Mouse (Mus musculus) layer of hippocampus, adult 9-10 months (tissue): ENCODE results near the gene Angptl2.
"Not testable (repeated sequence)": the region's sequence is repeated elsewhere in the genome, so short reads cannot be mapped to it uniquely, and the experiment has no call there.

ENCODE experiments used
- DNase-seq: peaks from one replicate; pipeline ENCODE4 v3.0.0; 2022; ENCODE audit warnings: low spot score

Angptl2 gene

DNA sequence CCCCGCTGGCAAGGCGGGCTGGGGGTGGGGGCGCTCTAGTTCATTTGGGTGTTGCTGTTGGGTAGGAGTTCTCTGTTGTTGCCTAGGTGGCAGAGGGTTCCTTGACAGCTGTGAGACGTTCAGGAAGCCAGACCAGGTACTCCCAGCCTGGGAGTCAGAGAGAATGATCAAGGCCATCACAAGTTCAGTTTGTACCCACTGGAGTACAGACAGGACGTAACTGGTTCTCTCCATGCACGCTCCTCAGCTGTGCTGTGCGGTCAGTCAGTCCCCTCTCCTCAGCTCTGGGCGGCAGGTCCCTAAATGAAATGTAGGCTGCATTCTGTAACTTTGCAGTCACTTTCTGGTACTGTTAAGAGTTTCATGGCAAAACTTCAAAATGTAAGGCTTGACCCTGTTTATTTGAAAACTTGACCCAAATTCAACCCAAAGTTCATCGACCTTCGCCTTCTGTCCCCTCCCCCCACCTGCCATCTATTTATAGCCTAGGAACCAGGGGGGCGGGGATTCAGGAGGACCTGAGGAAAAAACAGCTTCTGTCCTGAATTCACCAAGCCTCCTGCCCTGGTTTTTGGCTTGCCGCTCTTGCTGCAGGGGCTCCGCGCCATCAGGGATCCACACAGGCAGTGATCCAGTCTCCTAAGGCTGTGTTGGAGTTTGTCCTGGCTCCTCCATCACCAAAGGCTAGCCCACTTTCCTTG is 15.4 kb upstream of the Angptl2 start:
- no peak for DNase-seq

- DNase-seq, result no peak
Observed at GRCm38 (mm10) chr2:33203284-33203683, 12.6 kb upstream of the Angptl2 start.

DNA sequence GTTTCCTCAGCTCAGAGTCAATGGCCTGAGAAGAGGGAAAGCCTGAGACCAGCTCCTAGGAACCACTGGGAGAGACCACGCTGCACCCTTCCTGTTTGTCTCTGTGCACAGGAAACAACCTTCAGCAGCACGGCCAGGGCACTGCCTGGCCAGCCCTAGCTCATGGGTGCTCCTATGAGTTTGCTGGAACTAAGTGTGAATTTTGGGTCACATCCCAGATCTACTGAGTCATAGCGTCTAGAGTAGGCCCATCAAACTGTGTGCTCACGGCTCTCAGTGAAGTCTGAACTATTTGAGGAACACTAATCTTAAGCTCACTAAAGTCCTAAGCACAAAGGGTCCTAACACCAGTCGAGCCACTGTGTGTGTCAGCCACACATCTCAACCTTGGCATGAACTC is 10.9 kb upstream of the Angptl2 start:
- DNase-seq, result no peak

DNA sequence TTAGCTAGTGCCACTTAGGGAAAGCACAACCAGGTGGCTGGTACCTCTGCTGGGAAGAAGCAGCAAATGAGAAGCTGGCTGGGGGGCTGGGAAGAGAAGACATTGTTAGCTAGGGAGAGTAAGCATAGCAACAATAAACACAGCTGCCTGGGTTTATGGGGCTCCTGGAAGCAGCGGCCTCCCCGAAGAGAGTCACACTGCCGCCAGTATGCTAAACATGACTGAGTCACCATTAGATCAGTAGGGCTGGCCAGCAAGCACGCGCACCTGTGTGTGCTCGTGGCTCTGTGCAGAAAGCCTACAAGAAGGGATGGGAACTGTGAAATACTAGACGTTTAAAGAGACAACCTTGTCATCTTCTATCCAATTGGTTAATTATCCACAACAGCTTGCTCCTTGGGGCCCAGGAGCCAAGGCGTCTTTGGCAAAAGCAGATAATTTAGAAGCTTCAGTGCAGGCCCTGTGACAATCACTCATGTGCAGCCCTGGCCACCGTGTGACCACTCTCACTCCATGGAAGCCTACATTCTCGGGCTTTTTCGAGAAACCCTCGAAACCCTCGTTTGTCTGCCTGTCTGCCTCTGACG is 9.8 kb upstream of the Angptl2 start:
- DNase-seq, result no peak

DNA sequence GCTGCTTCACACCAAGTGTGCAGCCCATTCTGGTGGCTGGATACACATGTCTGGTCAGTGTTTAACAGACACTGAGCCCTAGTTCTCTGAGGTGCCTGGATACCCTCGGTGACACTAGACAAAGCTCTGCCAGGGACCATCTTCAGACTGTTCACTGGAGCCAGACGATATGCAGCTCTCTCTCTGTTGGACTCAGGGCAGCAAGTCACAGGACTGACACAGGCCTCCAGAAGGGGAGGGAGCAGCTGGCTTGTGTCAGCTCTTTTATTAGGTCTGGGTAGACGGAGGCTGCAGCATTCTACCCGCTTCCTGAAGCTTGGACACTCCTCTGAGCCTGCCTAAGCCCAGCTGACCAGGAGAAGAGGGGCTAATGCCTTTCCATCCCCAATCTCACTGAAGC is 8.8 kb upstream of the Angptl2 start:
- DNase-seq, result no peak

- DNase-seq, result no peak
Observed at GRCm38 (mm10) chr2:33208134-33208533, 7.7 kb upstream of the Angptl2 start.

- no peak for DNase-seq
Observed at GRCm38 (mm10) chr2:33210841-33211240, 5.0 kb upstream of the Angptl2 start.

DNA sequence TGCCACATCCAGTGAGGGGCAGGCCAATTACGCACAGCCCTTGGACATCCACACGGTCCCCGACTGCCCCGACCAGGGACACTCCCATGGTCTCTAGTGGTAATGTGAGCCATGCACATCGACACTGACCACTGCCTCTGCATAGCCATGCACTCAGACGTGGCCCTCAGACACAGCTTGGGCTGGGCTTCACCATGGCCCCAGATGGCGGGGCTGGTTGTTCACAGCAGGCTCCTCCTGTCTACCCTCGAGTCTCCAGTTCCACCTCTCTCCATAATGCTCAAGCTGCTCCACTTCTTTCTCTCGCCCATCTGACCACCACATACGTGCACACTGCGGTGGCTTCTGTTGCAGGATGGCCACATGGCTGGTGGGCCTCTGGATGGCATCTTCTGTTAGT is 4.6 kb upstream of the Angptl2 start:
- not testable (repeated sequence) for DNase-seq

GRCm38 (mm10) chr2:33215177-33215699 is 631 bp upstream of the Angptl2 start:
- DNase-seq, result no peak

DNA sequence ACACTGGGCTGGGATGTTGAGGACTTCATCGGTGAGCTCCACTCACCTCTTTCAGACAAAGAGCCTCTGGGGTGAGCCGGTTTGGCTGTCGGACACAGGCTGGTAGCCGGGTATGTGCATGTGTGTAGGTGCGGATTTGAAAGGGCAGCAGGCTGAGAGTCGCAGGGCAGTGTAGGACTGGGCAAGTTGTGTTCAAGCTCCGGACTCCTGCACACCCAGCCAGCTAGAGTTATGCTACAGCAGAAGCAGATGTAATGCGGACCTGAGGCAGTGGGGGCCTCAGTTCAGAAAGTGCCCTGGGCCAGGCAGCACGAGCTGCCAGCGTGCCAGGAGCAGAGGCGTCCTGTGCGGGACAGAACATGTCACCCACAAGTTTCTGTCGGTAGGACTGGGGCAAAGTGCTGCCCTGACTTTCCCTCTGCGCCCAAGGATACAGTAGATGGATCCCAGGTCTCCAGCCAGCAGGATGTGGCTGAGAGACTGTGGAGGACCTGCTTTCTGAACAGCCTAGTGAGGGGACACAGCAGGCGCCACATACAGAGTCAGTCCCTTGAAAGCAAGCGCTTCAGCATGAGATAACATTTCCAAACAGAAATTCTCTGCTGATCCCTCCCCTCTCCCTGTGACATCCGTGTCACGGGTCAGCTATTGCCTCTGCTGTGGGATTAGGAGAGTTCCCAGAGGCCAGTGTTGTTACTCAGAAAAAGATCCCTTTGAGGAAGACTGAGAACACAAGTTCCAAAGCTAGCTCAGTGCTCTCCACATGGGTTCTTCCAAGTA is 966 bp downstream of the Angptl2 start:
- DNase-seq, result no peak

DNA sequence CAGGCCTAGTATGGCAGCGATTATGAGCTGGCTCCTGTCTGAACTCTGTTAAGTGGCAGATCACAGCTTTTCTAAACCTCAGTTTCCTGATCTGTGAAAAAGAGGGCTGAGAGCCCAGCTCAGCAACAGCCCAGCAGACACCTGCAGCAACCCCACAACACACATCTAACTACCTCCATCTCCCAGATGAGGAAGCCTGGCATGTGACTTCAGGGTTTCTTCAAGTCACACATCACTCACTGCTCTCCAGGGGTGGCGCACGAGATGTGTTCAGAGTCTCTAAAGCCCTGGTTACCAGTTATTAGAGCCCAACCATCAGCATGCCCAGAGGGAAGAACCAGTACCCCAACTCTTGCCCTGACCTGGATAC is 1.5 kb downstream of the Angptl2 start:
- no peak for DNase-seq

DNA sequence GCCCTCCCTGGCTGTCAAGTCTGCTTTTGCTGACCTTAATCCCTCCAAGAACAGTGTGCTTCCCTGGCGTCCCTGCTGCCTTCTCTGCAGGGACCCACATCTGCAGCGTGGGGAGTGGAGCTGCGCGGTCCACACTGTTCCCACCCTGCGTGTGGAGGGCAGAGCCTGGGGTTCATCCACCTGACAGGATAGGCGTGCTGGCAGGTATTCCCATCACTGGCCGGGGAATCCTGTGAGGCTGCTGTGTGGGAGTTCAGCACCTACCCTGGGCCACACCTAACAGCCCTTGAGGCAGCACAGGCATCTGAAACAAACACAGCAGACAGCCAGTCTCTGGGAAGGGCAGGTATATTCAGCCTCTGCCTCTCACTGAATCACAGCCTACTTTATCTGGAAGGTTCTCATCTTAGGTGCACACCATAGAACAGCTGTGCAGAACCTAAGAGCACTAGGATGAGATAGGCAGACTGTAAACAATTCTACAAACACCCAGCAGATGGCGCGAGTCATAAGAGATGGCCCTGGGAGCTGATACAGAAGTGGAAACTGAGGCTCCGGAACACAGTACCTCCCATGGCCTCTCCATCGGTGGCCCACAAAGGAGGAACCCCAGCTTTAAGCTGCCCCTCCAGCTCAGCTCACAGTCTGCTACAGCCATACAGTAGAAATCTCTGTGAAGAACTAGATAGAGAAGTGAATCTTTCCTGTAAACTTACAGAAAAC is 3.2 kb downstream of the Angptl2 start:
- DNase-seq, result no peak

DNA sequence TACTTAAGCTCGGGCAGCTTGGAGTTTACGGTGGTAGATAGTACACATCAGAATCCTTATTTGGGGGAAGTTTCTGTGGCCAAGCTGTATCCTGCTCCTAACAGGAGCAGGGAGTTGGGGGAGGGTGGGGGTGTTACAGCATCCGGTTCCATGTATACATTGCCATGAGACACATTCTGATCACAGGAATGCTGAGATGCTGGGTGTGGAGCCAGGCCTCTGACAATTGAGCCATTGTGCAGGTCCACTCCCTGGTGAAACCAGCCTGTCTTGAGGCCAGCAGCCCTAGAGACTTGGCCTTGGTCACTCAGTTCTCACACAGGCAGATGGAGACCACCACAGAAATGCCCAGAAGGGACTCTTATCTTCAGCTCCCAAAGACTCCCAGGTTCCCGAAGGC is 3.8 kb downstream of the Angptl2 start:
- DNase-seq, result no peak

- no peak for DNase-seq
Observed at GRCm38 (mm10) chr2:33220246-33220645, 4.4 kb downstream of the Angptl2 start.

- DNase-seq, result no peak
Observed at GRCm38 (mm10) chr2:33220674-33221338, 4.9 kb downstream of the Angptl2 start.

DNA sequence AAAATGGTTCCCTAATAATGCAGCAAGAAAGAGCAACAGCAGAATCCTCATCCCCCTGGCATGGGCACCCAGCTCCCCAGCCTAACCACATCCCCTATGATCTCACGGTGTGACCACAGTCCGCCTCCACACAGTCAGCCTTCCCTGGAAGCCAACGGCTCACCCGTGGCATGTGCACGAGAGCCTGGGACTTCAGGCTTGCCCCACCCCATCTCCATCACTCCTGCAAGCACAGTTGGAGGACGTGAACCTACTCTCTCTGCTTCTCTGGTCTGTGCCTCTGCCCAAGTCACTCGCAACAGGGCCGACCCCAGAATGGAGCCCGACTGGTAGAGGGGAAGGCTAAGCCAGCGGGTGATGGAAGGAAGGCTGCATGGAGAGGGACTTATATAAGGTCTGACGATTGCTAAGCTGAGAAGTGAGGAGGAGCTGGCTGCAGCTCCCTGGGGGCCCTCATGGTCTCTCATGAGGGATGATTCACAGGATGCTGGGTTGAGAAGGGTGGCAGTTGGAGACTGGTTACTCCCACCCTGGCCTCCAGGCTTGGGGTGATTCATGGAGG is 5.6 kb downstream of the Angptl2 start:
- no peak for DNase-seq

DNA sequence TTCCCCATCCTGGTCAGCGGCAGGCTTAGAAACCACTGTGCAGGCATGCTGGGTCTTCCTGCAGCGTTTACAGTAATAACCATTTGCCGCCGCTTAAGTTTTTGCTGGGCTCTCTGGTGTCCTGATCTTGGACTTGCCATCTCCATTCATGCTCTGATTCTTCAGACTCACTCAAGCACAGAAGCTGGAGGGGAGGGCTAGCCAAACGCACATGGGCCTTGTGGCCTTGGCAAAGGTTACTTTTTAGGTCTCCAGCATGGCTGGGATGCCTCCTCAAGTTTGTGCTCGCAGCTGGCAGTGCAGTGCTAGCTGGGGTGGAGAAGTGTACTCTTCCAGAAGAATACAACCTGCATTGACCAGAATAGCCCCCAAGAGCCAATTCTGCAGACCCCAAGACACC is 6.6 kb downstream of the Angptl2 start:
- DNase-seq, result no peak

DNA sequence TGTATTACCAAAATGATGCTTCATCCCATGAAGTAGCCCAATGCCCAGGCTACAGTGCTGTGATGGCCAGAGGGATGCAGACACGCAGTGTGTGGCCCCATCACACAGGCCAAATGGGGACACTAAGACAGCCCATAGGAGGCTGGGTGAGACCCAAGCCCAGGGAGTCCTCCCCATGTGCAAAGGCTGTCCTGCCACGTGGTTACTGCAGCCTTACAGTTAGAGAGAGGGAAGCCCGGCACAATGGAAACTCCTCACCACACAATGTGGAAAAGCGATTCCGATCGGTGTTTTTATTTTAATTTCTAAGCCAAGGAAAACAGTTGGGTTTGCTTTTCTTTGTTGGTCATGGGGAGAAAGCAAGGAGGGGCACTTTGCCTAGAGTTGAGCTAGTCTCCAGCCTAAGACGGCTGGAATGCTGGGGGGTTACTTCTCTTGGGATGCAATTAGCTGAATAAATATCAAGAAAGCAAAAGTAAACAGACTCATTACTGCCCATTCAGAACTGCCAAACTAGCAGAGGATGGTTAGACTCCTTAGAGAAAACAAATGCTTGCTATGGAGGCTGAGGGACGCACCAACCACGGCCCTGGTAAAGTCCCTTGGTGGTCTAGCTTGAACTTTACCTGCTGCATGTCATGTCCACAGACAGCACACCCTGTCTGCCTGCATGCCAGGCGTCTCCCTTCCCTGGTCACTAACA is 7.9 kb downstream of the Angptl2 start:
- DNase-seq, result no peak

- DNase-seq, result no peak
Observed at GRCm38 (mm10) chr2:33225921-33226320, 10.1 kb downstream of the Angptl2 start.

DNA sequence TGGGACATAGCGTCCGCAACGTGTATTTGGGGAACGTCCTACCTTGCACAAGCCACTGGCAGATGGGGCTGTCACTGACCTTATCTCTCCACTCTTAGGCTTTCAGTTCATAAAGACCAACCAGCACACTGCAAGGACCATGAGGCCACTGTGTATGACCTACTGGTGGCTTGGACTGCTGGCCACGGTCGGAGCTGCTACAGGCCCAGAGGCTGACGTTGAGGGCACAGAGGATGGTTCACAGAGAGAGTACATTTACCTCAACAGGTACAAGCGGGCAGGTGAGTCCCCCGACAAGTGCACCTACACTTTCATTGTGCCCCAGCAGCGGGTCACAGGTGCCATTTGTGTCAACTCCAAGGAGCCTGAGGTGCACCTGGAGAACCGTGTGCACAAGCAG is 12.2 kb downstream of the Angptl2 start:
- no peak for DNase-seq

GRCm38 (mm10) chr2:33228551-33228950 is 12.7 kb downstream of the Angptl2 start:
- no peak for DNase-seq
